Mouse (Mus musculus) stomach, embryonic 15.5 days (tissue): ENCODE results near the gene Gm9603. TPM values are rescaled to one million over a fixed set of nuclear protein-coding genes. Genes with fewer than 3 reads are reported as not detected.
"Not testable (repeated sequence)": the region's sequence is repeated elsewhere in the genome, so short reads cannot be mapped to it uniquely, and the experiment has no call there.

Source experiments
- ATAC-seq: fragments of 200-750 bp; cut with Nextera tagmentation; 2 replicates; pipeline ENCODE4 v1.8.0; 2017; ENCODE audit warnings: low read depth, moderate number of reproducible peaks, moderate TSS enrichment; ENCODE audit not compliant: insufficient read depth, low FRiP score
- H3K27ac ChIP-seq: fragments of 300-500 bp; sonication (generic); 2 replicates; pipeline ENCODE4 v1.5.1; 2015; ENCODE audit warnings: mild to moderate bottlenecking, inconsistent platforms
- H3K27me3 ChIP-seq: fragments of 300-500 bp; sonication (generic); replicated peaks from 2 replicates; pipeline ENCODE4 v1.6.1; 2015; ENCODE audit warnings: inconsistent platforms
- H3K36me3 ChIP-seq: fragments of 300-500 bp; sonication (generic); 2 replicates; pipeline ENCODE4 v1.6.1; 2015; ENCODE audit warnings: inconsistent platforms
- H3K4me1 ChIP-seq: fragments of 300-500 bp; sonication (generic); 2 replicates; pipeline ENCODE4 v1.6.1; 2015; ENCODE audit warnings: inconsistent platforms
- H3K4me2 ChIP-seq: fragments of 300-500 bp; sonication (generic); 2 replicates; pipeline ENCODE4 v1.6.1; 2015; ENCODE audit warnings: mild to moderate bottlenecking, inconsistent platforms
- H3K4me3 ChIP-seq: fragments of 300-500 bp; sonication (generic); replicated peaks from 2 replicates; pipeline ENCODE4 v1.5.1; 2015; ENCODE audit warnings: inconsistent platforms
- H3K9ac ChIP-seq: fragments of 300-500 bp; sonication (generic); 2 replicates; pipeline ENCODE4 v1.6.1; 2015; ENCODE audit warnings: inconsistent platforms
- H3K9me3 ChIP-seq: fragments of 300-500 bp; sonication (generic); 2 replicates; pipeline ENCODE4 v1.6.1; 2016; ENCODE audit warnings: inconsistent platforms
- WGBS: fragments of 180-500 bp; shearing (Covaris S2); methylation state at CpG from one replicate; pipeline ENCODE4 v1.1.7; 2015; 5-methylcytosine and 5-hydroxymethylcytosine counted together
- polyA plus RNA-seq: library from polyadenylated mRNA; unstranded; fragments of >200 nt; fragmentation: Nextera tagmentation; extraction: Ambion mirVana; gene quantifications from 2 replicates; pipeline ENCODE4 v1.2.1, GENCODE M21; 2015

Gm9603 gene
- polyA plus RNA-seq = not detected in 2 replicates

DNA sequence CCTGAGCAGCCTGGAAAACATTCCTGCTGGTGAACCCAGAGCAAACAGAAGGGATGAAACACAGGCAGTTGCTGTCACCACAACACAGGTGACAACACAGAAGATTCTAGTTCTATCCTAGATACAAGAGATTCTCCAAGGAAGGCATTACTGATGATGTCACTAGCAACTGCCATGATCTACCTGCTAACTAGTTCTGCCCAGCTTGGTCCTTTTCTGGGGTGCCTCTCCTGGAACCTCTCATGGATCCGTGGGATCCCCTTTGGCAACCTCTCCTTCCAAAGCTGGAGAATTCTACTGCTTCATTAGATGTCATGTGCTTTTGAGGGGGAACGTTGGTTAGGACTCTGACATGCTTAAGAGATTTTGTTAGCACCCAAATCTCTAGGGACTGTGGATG, at the start of gene Gm9603:
Gm9603 (minus strand) TSS at position 101 of the 400 bp plus-strand sequence.
- not testable (repeated sequence) for H3K36me3 ChIP-seq, H3K27ac ChIP-seq, H3K4me1 ChIP-seq, H3K9me3 ChIP-seq, H3K4me3 ChIP-seq, H3K9ac ChIP-seq, ATAC-seq, H3K4me2 ChIP-seq, H3K27me3 ChIP-seq
- WGBS = no CpG with 5 or more reads among the region's 2 CpGs

DNA sequence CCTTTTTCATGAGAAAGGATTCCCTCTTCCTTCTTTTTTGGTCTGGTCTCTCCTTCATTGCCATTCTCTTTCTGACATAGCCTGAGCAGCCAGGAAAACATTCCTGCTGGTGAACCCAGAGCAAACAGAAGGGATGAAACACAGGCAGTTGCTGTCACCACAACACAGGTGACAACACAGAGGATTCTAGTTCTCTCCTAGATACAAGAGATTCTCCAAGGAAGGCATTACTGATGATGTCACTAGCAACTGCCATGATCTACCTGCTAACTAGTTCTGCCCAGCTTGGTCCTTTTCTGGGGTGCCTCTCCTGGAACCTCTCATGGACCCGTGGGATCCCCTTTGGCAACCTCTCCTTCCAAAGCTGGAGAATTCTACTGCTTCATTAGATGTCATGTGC, 54.3 kb downstream of the Gm9603 start, which contains the start of gene Gm8265:
Gm8265 (minus strand) TSS at position 101 of the 400 bp plus-strand sequence.
- H3K27me3 ChIP-seq, H3K4me1 ChIP-seq, H3K9ac ChIP-seq, H3K27ac ChIP-seq, H3K36me3 ChIP-seq, H3K4me3 ChIP-seq, H3K9me3 ChIP-seq, ATAC-seq, H3K4me2 ChIP-seq: not testable (repeated sequence)
- no CpG with 5 or more reads among the region's 1 CpGs for WGBS

Other genes starting within 250 kb of the Gm9603 start
- gene Gm3194, start 232.0 kb downstream of the Gm9603 start, polyA plus RNA-seq = 0.58 and 0.61 TPM in 2 replicates
- gene Gm8246, start 209.6 kb downstream of the Gm9603 start, polyA plus RNA-seq = not detected in 2 replicates
- gene Gm3187, start 203.2 kb downstream of the Gm9603 start, polyA plus RNA-seq = not detected in 2 replicates
- 0.55 and 0.62 TPM in 2 replicates for gene Gm3488, start 185.8 kb downstream of the Gm9603 start, polyA plus RNA-seq
- not detected in 2 replicates for gene Gm3532, start 149.0 kb downstream of the Gm9603 start, polyA plus RNA-seq
- not detected in 2 replicates for gene Gm8265, start 54.4 kb downstream of the Gm9603 start, polyA plus RNA-seq
- gene Gm3373, start 54.1 kb upstream of the Gm9603 start, polyA plus RNA-seq = 0.08 TPM in 1 of 2 replicates, not detected in the other
- gene Gm3383, start 120.5 kb upstream of the Gm9603 start, polyA plus RNA-seq = 0.61 and 0.68 TPM in 2 replicates
- gene Gm3424, start 142.9 kb upstream of the Gm9603 start, polyA plus RNA-seq = not detected in 2 replicates
- gene Gm8237, start 192.9 kb upstream of the Gm9603 start, polyA plus RNA-seq = 0.36 TPM in 2 replicates